Mouse (Mus musculus) CD8-positive naive resting alpha-beta T cell, adult 2 months (primary cell): ENCODE measurements around the gene Ubtf.
"Not testable (repeated sequence)": the region's sequence is repeated elsewhere in the genome, so short reads cannot be mapped to it uniquely, and the experiment has no call there.

Source experiments
- DNase-seq, 2 experiments: peaks; one replicate each; pipeline ENCODE4 v3.0.0; 2022; ENCODE audit warnings: low read depth in 2 of 2, low spot score in 2 of 2

Ubtf gene

GRCm38 (mm10) chr11:102296491-102297472, 22.8 kb downstream of the Ubtf start, which contains the start of gene Atxn7l3:
Atxn7l3 (minus strand) TSS chr11:102296631.
- peak; percentile 95 to 96 for DNase-seq

GRCm38 (mm10) chr11:102295598-102296471, 23.7 kb downstream of the Ubtf start:
- DNase-seq: peak; percentile 65 to 75

GRCm38 (mm10) chr11:102294887-102295597, 24.5 kb downstream of the Ubtf start:
- no peak for DNase-seq

GRCm38 (mm10) chr11:102294416-102294815, 25.1 kb downstream of the Ubtf start:
- DNase-seq: no peak

GRCm38 (mm10) chr11:102293971-102294370, 25.6 kb downstream of the Ubtf start:
- DNase-seq: no peak

GRCm38 (mm10) chr11:102291051-102291535, 28.4 kb downstream of the Ubtf start:
- DNase-seq: no peak

GRCm38 (mm10) chr11:102290141-102290540, 29.4 kb downstream of the Ubtf start:
- no peak for DNase-seq

- DNase-seq: no peak
Observed at GRCm38 (mm10) chr11:102289511-102290100, 29.9 kb downstream of the Ubtf start.

- DNase-seq: no peak
Observed at GRCm38 (mm10) chr11:102288913-102289312, 30.6 kb downstream of the Ubtf start.

GRCm38 (mm10) chr11:102288027-102288804, 31.3 kb downstream of the Ubtf start:
- no peak for DNase-seq

- no peak for DNase-seq
Observed at GRCm38 (mm10) chr11:102287485-102287884, 32.1 kb downstream of the Ubtf start.

- DNase-seq: no peak
Observed at GRCm38 (mm10) chr11:102285095-102285834, 34.3 kb downstream of the Ubtf start.

GRCm38 (mm10) chr11:102284501-102285094, 34.9 kb downstream of the Ubtf start, which contains the start of gene Tmub2:
Tmub2 (plus strand) TSS chr11:102284931.
- peak; percentile 90 to 93 for DNase-seq

GRCm38 (mm10) chr11:102283922-102284321, 35.6 kb downstream of the Ubtf start:
- no peak for DNase-seq

- DNase-seq: not testable (repeated sequence)
Observed at GRCm38 (mm10) chr11:102280267-102280666, 39.3 kb downstream of the Ubtf start.

- DNase-seq: no peak
Observed at GRCm38 (mm10) chr11:102279595-102279994, 39.9 kb downstream of the Ubtf start.

GRCm38 (mm10) chr11:102277754-102278153, 41.8 kb downstream of the Ubtf start:
- no peak for DNase-seq

GRCm38 (mm10) chr11:102276411-102276915, 43.1 kb downstream of the Ubtf start:
- no peak for DNase-seq
